Mouse (Mus musculus) forebrain, embryonic 11.5 days (tissue): ENCODE results near the gene Apoa5. TPM values are rescaled to one million over a fixed set of nuclear protein-coding genes. Genes with fewer than 3 reads are reported as not detected.
A peak's percentile ranks its signal among the peaks of the same experiment; 100 is the strongest.

Source experiments
- ATAC-seq: fragments of 200-750 bp; cut with Nextera tagmentation; replicated peaks from 2 replicates; pipeline ENCODE4 v1.8.0; 2017; ENCODE audit warnings: moderate TSS enrichment; ENCODE audit not compliant: low FRiP score
- DNase-seq: peaks from one replicate; pipeline ENCODE4 v3.0.0-alpha.2; 2017; ENCODE audit warnings: low spot score
- H3K27ac ChIP-seq: fragments of 300-500 bp; sonication (generic); 2 replicates; pipeline ENCODE4 v1.5.1; 2014; ENCODE audit warnings: low read depth, low read length
- H3K27me3 ChIP-seq: fragments of 300-500 bp; sonication (generic); 2 replicates; pipeline ENCODE4 v1.6.1; 2014; ENCODE audit warnings: mild to moderate bottlenecking, low read length, mixed read lengths; ENCODE audit not compliant: control insufficient read depth, insufficient read depth
- H3K36me3 ChIP-seq: fragments of 300-500 bp; sonication (generic); 2 replicates; pipeline ENCODE4 v1.6.1; 2014; ENCODE audit warnings: mild to moderate bottlenecking, low read length, moderate library complexity, mixed read lengths; ENCODE audit not compliant: control insufficient read depth, insufficient read depth
- H3K4me1 ChIP-seq: fragments of 300-500 bp; sonication (generic); replicated peaks from 2 replicates; pipeline ENCODE4 v1.6.1; 2014; ENCODE audit warnings: low read length, mixed read lengths; ENCODE audit not compliant: control insufficient read depth, insufficient read depth
- H3K4me2 ChIP-seq: fragments of 300-500 bp; sonication (generic); 2 replicates; pipeline ENCODE4 v1.6.1; 2014; ENCODE audit warnings: low read depth, mild to moderate bottlenecking, low read length, moderate library complexity, mixed read lengths; ENCODE audit not compliant: severe bottlenecking
- H3K4me3 ChIP-seq: fragments of 300-500 bp; sonication (generic); 2 replicates; pipeline ENCODE4 v1.5.1; 2014; ENCODE audit warnings: low read depth, low read length
- H3K9ac ChIP-seq: fragments of 300-500 bp; sonication (generic); 2 replicates; pipeline ENCODE4 v1.6.1; 2014; ENCODE audit warnings: low read length
- H3K9me3 ChIP-seq: fragments of 300-500 bp; sonication (generic); 2 replicates; pipeline ENCODE4 v1.6.1; 2016; ENCODE audit warnings: low read length, mixed read lengths; ENCODE audit not compliant: control insufficient read depth
- WGBS: fragments of 180-500 bp; shearing (Covaris S2); extraction: QIAGEN DNeasy Blood & Tissue Kit; methylation state at CpG from one replicate; pipeline ENCODE4 v1.1.7; 2014; 5-methylcytosine and 5-hydroxymethylcytosine counted together
- polyA plus RNA-seq: library from polyadenylated mRNA; unstranded; fragments of >200 nt; fragmentation: Nextera tagmentation; extraction: Ambion mirVana; gene quantifications from 2 replicates; pipeline ENCODE4 v1.2.1, GENCODE M21; 2014

Apoa5 gene
- polyA plus RNA-seq, result not detected in 2 replicates

- H3K4me1 ChIP-seq, result 0 out of 2 replicates have a peak, but pooled peaks cover 3% of the 10 kb centered on the region
- WGBS, result 59% methylated on average over 7 of the region's 7 CpGs
- no peak within 1 kb of the TSS for H3K27ac ChIP-seq
- no peak for ATAC-seq
- no peaks in the 10 kb centered on the region for H3K36me3 ChIP-seq
- H3K4me2 ChIP-seq, result no peak within 1 kb of the TSS
- no peak for DNase-seq
- no peaks in the 10 kb centered on the region for H3K9me3 ChIP-seq
- peaks cover 3% of the 10 kb centered on the region; the same call in 1 of the 2 replicates for H3K27me3 ChIP-seq
- no peak within 1 kb of the TSS for H3K4me3 ChIP-seq
- no peak within 1 kb of the TSS for H3K9ac ChIP-seq
Measured at GRCm38 (mm10) chr9:46268343-46268873, at the start of gene Apoa5. Gene Apoa5 (plus strand): TSS chr9:46268633.

- Histone ChIP-seq H3K9ac (no peak overlapping the region), H3K4me2 (no peak overlapping the region), H3K9me3 (no peaks in the 10 kb centered on the region), H3K27ac (no peak overlapping the region), H3K4me1 (no peaks in the 10 kb centered on the region), H3K27me3 (no peaks in the 10 kb centered on the region), H3K4me3 (no peak overlapping the region), H3K36me3 (no peaks in the 10 kb centered on the region)
- DNase-seq (no peak), ATAC-seq (no peak)
- 88% methylated on average over 6 of the region's 6 CpGs for WGBS
Measured at GRCm38 (mm10) chr9:46223090-46223489, 45.3 kb upstream of the Apoa5 start.

GRCm38 (mm10) chr9:46224101-46224500 lies 44.3 kb upstream of the Apoa5 start:
- Histone ChIP-seq H3K9ac (no peak overlapping the region), H3K36me3 (no peaks in the 10 kb centered on the region), H3K4me3 (no peak overlapping the region), H3K4me2 (no peak overlapping the region), H3K4me1 (no peaks in the 10 kb centered on the region), H3K27ac (no peak overlapping the region), H3K27me3 (no peaks in the 10 kb centered on the region), H3K9me3 (no peaks in the 10 kb centered on the region)
- ATAC-seq (no peak), DNase-seq (no peak)
- WGBS, result 83% methylated on average over 3 of the region's 3 CpGs

GRCm38 (mm10) chr9:46224945-46225660 lies 43.3 kb upstream of the Apoa5 start:
- no peak for ATAC-seq
- Histone ChIP-seq H3K9ac (no peak overlapping the region), H3K9me3 (no peaks in the 10 kb centered on the region), H3K4me2 (no peak overlapping the region), H3K4me3 (no peak overlapping the region), H3K27ac (no peak overlapping the region), H3K27me3 (no peaks in the 10 kb centered on the region), H3K36me3 (no peaks in the 10 kb centered on the region), H3K4me1 (no peaks in the 10 kb centered on the region; the same call in 1 of the 2 replicates)
- 71% methylated on average over 5 of the region's 5 CpGs for WGBS
- DNase-seq, result no peak

- Histone ChIP-seq H3K4me1 (peaks cover 5% of the 10 kb centered on the region; the same call in 1 of the 2 replicates), H3K27ac (no peak overlapping the region), H3K4me3 (no peak overlapping the region), H3K9ac (no peak overlapping the region), H3K27me3 (no peaks in the 10 kb centered on the region), H3K9me3 (no peaks in the 10 kb centered on the region), H3K36me3 (no peaks in the 10 kb centered on the region), H3K4me2 (no peak overlapping the region)
- WGBS, result 92% methylated on average over 3 of the region's 3 CpGs
- ATAC-seq (no peak), DNase-seq (no peak)
Measured at GRCm38 (mm10) chr9:46227064-46227614, 41.3 kb upstream of the Apoa5 start.

- 64% methylated on average over 9 of the region's 9 CpGs for WGBS
- no peak within 1 kb of the TSS for H3K9ac ChIP-seq
- DNase-seq (no peak), ATAC-seq (no peak)
- no peaks in the 10 kb centered on the region for H3K36me3 ChIP-seq
- H3K4me1 ChIP-seq, result peaks cover 5% of the 10 kb centered on the region; the same call in 1 of the 2 replicates
- H3K4me2 ChIP-seq, result no peak within 1 kb of the TSS
- no peaks in the 10 kb centered on the region for H3K27me3 ChIP-seq
- H3K9me3 ChIP-seq, result no peaks in the 10 kb centered on the region
- no peak within 1 kb of the TSS for H3K27ac ChIP-seq
- H3K4me3 ChIP-seq, result no peak within 1 kb of the TSS
Measured at GRCm38 (mm10) chr9:46228491-46228890, 39.9 kb upstream of the Apoa5 start, which contains the start of gene Apoa1. Gene Apoa1 (plus strand): TSS chr9:46228580.

GRCm38 (mm10) chr9:46229573-46230449 lies 38.6 kb upstream of the Apoa5 start:
- WGBS, result 15% methylated on average over 37 of the region's 37 CpGs
- peaks cover 5% of the 10 kb centered on the region; the same call in 1 of the 2 replicates for H3K4me1 ChIP-seq
- H3K36me3 ChIP-seq, result no peaks in the 10 kb centered on the region
- H3K4me2 ChIP-seq, result peak overlapping the region; percentile 49
- no peaks in the 10 kb centered on the region for H3K9me3 ChIP-seq
- no peak overlapping the region for H3K27ac ChIP-seq
- no peaks in the 10 kb centered on the region for H3K27me3 ChIP-seq
- peak overlapping the region; percentile 22 for H3K4me3 ChIP-seq
- peak; percentile 90 for ATAC-seq
- DNase-seq, result peak; percentile 89
- H3K9ac ChIP-seq, result peak overlapping the region; percentile 45

GRCm38 (mm10) chr9:46230450-46230975 lies 37.9 kb upstream of the Apoa5 start:
- no peaks in the 10 kb centered on the region for H3K27me3 ChIP-seq
- WGBS, result 17% methylated on average over 13 of the region's 13 CpGs
- H3K4me3 ChIP-seq, result peak overlapping the region; percentile 22
- ATAC-seq (peak; percentile 30; the same call in 1 of the 2 replicates), DNase-seq (no peak)
- H3K36me3 ChIP-seq, result no peaks in the 10 kb centered on the region
- H3K9me3 ChIP-seq, result no peaks in the 10 kb centered on the region
- no peak overlapping the region for H3K27ac ChIP-seq
- peaks cover 5% of the 10 kb centered on the region; the same call in 1 of the 2 replicates for H3K4me1 ChIP-seq
- peak overlapping the region; percentile 49 for H3K4me2 ChIP-seq
- peak overlapping the region; percentile 45 for H3K9ac ChIP-seq
